Mouse (Mus musculus) hindbrain, embryonic 14.5 days (tissue): Measurements from ENCODE around the gene Gxylt2. TPM values are rescaled to one million over a fixed set of nuclear protein-coding genes. Genes with fewer than 3 reads are reported as not detected.

Source experiments
- ATAC-seq: fragments of 200-750 bp; cut with Nextera tagmentation; 2 replicates; pipeline ENCODE4 v1.8.0; 2017; ENCODE audit warnings: moderate number of reproducible peaks, mild to moderate bottlenecking, moderate TSS enrichment, moderate library complexity; ENCODE audit not compliant: low FRiP score
- DNase-seq: peaks from one replicate; pipeline ENCODE4 v3.0.0-alpha.2; 2015; ENCODE audit warnings: low spot score
- H3K27ac ChIP-seq: fragments of 300-500 bp; sonication (generic); 2 replicates; pipeline ENCODE4 v1.5.1; 2014; ENCODE audit warnings: mild to moderate bottlenecking, moderate library complexity
- H3K27me3 ChIP-seq: fragments of 300-500 bp; sonication (generic); 2 replicates; pipeline ENCODE4 v1.6.1; 2014; ENCODE audit warnings: mild to moderate bottlenecking, low read length, mixed read lengths; ENCODE audit not compliant: control insufficient read depth, insufficient read depth
- H3K36me3 ChIP-seq: fragments of 300-500 bp; sonication (generic); replicated peaks from 2 replicates; pipeline ENCODE4 v1.6.1; 2014; ENCODE audit not compliant: control insufficient read depth, insufficient read depth
- H3K4me1 ChIP-seq: fragments of 300-500 bp; sonication (generic); replicated peaks from 2 replicates; pipeline ENCODE4 v1.6.1; 2014; ENCODE audit warnings: antibody characterized with exemption, low read length, mixed read lengths; ENCODE audit not compliant: control insufficient read depth, insufficient read depth
- H3K4me2 ChIP-seq: fragments of 300-500 bp; sonication (generic); replicated peaks from 2 replicates; pipeline ENCODE4 v1.6.1; 2014; ENCODE audit warnings: mild to moderate bottlenecking, moderate library complexity
- H3K4me3 ChIP-seq: fragments of 300-500 bp; sonication (generic); replicated peaks from 2 replicates; pipeline ENCODE4 v1.5.1; 2014; ENCODE audit warnings: mild to moderate bottlenecking, low read length
- H3K9ac ChIP-seq: fragments of 300-500 bp; sonication (generic); 2 replicates; pipeline ENCODE4 v1.6.1; 2014
- H3K9me3 ChIP-seq: fragments of 300-500 bp; sonication (generic); 2 replicates; pipeline ENCODE4 v1.6.1; 2016; ENCODE audit warnings: low read length; ENCODE audit not compliant: control insufficient read depth
- WGBS: fragments of 180-500 bp; shearing (Covaris S2); extraction: QIAGEN DNeasy Blood & Tissue Kit; methylation state at CpG from one replicate; pipeline ENCODE4 v1.1.7; 2014; 5-methylcytosine and 5-hydroxymethylcytosine counted together
- polyA plus RNA-seq: library from polyadenylated mRNA; unstranded; fragments of >200 nt; fragmentation: Nextera tagmentation; extraction: Ambion mirVana; gene quantifications from 2 replicates; pipeline ENCODE4 v1.2.1, GENCODE M21; 2014

Gxylt2 gene
- polyA plus RNA-seq: 2.2 and 2.3 TPM in 2 replicates

DNA sequence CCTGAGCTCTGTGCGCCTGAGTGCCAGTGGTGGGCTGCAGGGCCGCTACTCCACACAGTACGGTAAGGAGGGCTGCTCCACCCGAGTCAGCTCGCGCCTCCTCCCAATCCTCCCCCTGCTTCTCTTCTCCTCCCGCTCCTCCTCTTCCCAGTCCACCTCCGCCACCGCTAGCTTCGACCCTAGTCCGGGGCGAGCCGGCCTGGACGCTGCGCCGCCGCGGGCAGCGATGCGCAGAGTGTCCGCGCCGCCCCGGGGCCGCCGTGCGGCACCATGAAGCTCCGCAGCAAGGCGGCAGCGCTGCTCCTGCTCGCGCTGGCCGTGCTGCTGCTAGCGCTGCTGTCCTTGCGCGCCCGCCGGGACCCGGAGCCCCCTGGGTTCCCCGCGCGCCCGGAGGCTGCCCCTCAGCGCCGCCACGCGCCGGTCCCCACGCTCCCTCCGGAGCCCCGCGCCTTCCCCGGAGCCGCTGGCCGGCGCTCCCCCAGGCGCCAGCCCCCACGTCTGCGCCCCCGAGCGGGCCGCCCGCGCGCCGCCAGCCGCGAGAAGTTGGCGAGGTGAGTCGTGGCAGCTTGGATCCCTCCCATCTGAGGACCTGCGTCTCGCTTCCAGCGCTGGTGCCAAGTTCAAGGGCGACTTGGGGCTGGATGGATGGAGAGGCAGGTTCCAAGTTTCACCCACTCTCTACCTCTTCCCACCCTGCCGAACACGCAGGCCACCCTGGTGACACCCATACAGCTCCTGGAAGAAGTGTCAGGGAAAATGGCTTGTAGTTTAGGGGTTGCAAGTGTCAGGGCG is at the start of gene Gxylt2:
Gxylt2 (plus strand) TSS at position 161 of the 792 bp plus-strand sequence.
- Histone ChIP-seq H3K4me1 (0 out of 2 replicates have a peak, but pooled peaks cover 8% of the 10 kb centered on the region), H3K4me3 (peak within 1 kb of the TSS; percentile 65), H3K36me3 (no peaks in the 10 kb centered on the region), H3K9me3 (no peaks in the 10 kb centered on the region), H3K27ac (no peak within 1 kb of the TSS), H3K27me3 (peaks cover 35% of the 10 kb centered on the region), H3K9ac (peak within 1 kb of the TSS; percentile 68), H3K4me2 (peak within 1 kb of the TSS; percentile 97)
- under 1% methylated on average over 66 of the region's 77 CpGs for WGBS
- ATAC-seq: peak; percentile 84
- peak; percentile 61 for DNase-seq

DNA sequence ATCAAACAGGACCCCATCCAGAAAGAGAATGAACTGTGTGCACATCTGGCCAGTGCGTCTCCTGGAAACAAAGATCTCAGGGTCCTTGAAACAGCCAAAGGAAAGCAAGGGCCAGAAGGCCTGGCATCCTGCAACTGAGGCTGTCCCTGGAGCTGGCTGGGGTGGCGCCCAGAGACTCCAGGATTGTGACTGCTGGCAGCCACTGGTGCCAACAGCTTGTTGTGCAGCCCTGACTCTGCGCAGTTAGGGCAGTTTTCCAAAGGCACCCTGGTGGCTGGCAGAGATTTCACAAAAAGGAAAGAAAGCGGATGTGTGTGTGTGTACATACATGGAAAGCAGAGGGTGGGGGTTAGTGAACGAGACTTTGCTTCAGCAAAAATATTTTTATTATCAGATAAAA is 44.1 kb upstream of the Gxylt2 start:
- H3K4me1 ChIP-seq: no peaks in the 10 kb centered on the region
- ATAC-seq (peak; percentile 70; the same call in 1 of the 2 replicates), DNase-seq (peak; percentile 55)
- H3K27me3 ChIP-seq: no peaks in the 10 kb centered on the region
- no peak overlapping the region for H3K9ac ChIP-seq
- H3K4me2 ChIP-seq: no peak overlapping the region
- peaks cover 27% of the 10 kb centered on the region; the same call in 1 of the 2 replicates for H3K36me3 ChIP-seq
- no peak overlapping the region for H3K27ac ChIP-seq
- no peak overlapping the region for H3K4me3 ChIP-seq
- WGBS: 68% methylated on average over 5 of the region's 5 CpGs
- no peaks in the 10 kb centered on the region for H3K9me3 ChIP-seq

DNA sequence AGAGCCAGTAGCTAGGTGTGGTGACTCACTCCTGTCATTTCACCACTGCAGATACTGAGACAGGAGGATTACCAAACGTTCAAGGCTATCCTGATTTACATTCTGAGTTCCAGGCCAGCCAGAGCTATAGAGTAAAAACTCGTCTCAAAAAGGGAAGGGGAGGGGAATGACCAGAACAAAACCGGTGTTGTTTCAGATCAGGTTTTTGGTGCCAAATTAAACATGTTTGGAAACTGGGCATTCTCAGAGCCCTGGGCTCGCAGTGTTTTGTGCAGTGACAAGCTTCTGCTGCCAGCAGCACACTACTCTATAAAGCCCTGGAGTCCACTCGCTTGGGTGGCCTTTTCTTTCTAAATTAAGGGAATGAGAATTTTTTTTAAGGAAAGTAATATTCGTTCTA is 42.3 kb upstream of the Gxylt2 start:
- Histone ChIP-seq H3K9ac (no peak overlapping the region), H3K36me3 (peaks cover 27% of the 10 kb centered on the region; the same call in 1 of the 2 replicates), H3K4me1 (no peaks in the 10 kb centered on the region), H3K9me3 (no peaks in the 10 kb centered on the region), H3K4me2 (no peak overlapping the region), H3K27ac (no peak overlapping the region), H3K27me3 (no peaks in the 10 kb centered on the region), H3K4me3 (no peak overlapping the region)
- WGBS: 72% methylated on average over 6 of the region's 6 CpGs
- no peak for DNase-seq
- no peak for ATAC-seq

DNA sequence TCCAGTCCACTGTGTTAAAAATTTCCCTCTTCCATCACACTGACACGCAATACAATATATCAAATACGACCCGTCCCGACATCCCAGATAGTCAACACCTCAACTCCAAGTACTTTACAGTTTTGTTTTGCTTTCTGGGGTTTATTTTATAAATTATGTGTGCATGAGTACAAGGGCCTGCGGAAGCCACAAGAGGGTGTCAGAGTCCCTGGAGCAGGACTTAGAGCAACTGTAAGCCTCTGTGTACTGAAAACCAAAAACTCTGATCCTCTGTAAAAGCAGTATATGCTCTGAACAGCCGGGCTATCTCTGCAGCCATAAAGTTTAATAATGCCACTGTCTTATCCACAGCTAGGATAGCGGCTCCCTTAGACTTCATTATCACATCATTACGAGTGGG is 36.9 kb upstream of the Gxylt2 start:
- no peak for ATAC-seq
- WGBS: 94% methylated on average over 8 of the region's 8 CpGs
- H3K36me3 ChIP-seq: peaks cover 21% of the 10 kb centered on the region; the same call in 1 of the 2 replicates

DNA sequence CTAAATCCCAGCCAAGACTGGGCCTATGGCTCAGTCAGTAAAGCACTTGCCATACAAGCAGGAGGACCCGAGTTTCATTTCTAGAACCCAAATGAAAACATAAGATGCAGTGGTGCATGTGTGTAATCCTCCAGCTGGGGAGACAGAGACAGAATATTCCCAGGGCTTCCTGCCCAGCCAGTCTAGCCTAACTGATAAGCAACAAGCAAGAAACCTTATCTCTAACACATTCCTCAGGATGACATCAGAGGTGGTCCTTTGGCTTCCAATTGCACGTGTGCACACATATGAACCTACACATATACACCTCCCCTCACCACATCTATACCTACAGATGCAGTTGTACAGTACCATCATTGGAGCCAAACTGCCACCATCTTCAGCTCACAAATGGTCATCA is 35.7 kb upstream of the Gxylt2 start:
- H3K4me1 ChIP-seq: 0 out of 2 replicates have a peak, but pooled peaks cover 7% of the 10 kb centered on the region
- no peaks in the 10 kb centered on the region for H3K9me3 ChIP-seq
- no peak overlapping the region for H3K4me2 ChIP-seq
- no peak overlapping the region for H3K9ac ChIP-seq
- no peak overlapping the region for H3K27ac ChIP-seq
- H3K27me3 ChIP-seq: no peaks in the 10 kb centered on the region
- 87% methylated on average over 2 of the region's 2 CpGs for WGBS
- H3K36me3 ChIP-seq: peaks cover 9% of the 10 kb centered on the region; the same call in 1 of the 2 replicates
- H3K4me3 ChIP-seq: no peak overlapping the region
- ATAC-seq (no peak), DNase-seq (no peak)

More for the DNA sequence above, 36.9 kb upstream of the Gxylt2 start:
- H3K9me3 ChIP-seq: no peaks in the 10 kb centered on the region
- 0 out of 2 replicates have a peak, but pooled peaks cover 7% of the 10 kb centered on the region for H3K4me1 ChIP-seq
- H3K4me2 ChIP-seq: no peak overlapping the region
- H3K27ac ChIP-seq: no peak overlapping the region
- no peak for DNase-seq
- no peak overlapping the region for H3K9ac ChIP-seq
- H3K27me3 ChIP-seq: no peaks in the 10 kb centered on the region
- no peak overlapping the region for H3K4me3 ChIP-seq

DNA sequence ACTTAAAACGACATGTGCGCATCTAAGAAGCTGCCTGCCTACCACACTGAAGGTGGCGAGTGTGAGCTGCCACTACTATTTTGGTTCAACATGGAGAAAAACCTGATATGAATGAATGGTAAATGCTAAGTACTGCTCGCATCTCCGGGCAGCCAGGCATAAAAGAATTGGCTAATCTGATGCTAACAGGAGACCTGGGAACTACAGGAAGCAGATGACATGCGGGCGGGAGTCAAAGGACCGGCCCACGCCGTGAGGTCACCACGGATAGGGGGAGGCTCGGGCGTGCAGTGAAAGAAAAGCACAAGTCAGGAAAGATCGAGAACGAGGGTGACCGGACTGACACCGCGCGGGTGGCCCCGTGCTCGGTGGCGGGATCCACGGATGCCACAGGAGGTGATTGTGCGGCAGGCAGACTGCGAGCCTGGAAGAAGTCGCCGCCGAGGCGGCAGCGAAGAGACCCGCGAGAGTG is 34.1 kb upstream of the Gxylt2 start:
- Histone ChIP-seq H3K4me2 (peak overlapping the region; percentile 93), H3K36me3 (no peaks in the 10 kb centered on the region), H3K9me3 (no peaks in the 10 kb centered on the region), H3K4me1 (0 out of 2 replicates have a peak, but pooled peaks cover 7% of the 10 kb centered on the region), H3K27ac (no peak overlapping the region), H3K9ac (peak overlapping the region; percentile 55), H3K27me3 (no peaks in the 10 kb centered on the region), H3K4me3 (peak overlapping the region; percentile 80)
- DNase-seq (no peak), ATAC-seq (peak; percentile 61; the same call in 1 of the 2 replicates)
- WGBS: 2% methylated on average over 31 of the region's 32 CpGs

DNA sequence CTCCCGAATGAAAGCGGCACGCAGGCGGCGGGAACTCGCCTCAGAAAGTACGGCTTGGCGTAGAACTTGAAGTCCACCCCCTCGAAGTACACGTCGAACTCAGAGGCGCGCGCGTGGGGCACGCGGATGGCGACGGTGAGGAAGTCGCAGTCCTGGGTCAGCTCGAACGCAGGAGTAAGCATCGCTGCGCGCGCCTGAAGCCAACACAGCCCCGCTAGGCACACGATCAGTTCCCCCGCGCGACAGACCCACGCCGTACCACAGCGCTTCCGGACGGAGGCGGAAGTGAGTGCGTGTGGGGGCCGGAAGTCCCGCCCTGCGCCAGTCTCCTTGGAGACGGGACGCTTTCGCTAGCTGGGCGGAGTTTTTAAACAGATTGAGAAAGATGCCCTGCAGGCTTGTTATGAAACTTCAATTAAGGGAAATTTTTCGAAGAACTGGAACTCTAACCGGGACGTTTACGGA is 33.6 kb upstream of the Gxylt2 start, which contains the start of gene Shq1:
Shq1 (minus strand) TSS at position 278 of the 465 bp plus-strand sequence.
- H3K27ac ChIP-seq: no peak within 1 kb of the TSS

DNA sequence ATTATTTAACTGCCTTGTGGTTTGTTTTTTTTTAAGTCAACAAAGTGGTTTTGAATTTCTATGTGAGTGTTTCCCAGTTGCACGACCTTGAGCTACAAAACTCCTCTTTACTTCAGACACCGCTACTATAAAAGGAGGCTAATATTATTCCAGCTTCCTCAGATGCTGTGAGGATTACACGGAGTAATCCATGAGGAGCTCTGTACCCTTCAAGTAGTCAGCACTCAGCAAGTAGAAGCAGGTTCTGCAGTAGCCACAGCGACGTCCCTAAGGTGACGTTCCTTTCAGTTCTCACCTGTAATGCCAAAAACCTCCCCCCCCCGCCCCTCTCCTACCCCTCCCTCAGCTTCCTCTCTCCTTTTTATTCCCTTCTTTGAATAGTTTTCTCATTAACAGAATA is 33.1 kb upstream of the Gxylt2 start:
- 6% methylated on average over 7 of the region's 7 CpGs for WGBS
- no peak for DNase-seq
- H3K9me3 ChIP-seq: no peaks in the 10 kb centered on the region
- H3K4me3 ChIP-seq: peak overlapping the region; percentile 80
- no peak overlapping the region; the same call in 1 of the 2 replicates for H3K9ac ChIP-seq
- 0 out of 2 replicates have a peak, but pooled peaks cover 7% of the 10 kb centered on the region for H3K4me1 ChIP-seq
- no peaks in the 10 kb centered on the region for H3K27me3 ChIP-seq
- H3K36me3 ChIP-seq: no peaks in the 10 kb centered on the region
- H3K4me2 ChIP-seq: peak overlapping the region; percentile 93
- no peak overlapping the region for H3K27ac ChIP-seq
- no peak for ATAC-seq

More for the DNA sequence above, 33.6 kb upstream of the Gxylt2 start, which contains the start of gene Shq1:
- H3K27me3 ChIP-seq: no peaks in the 10 kb centered on the region
- ATAC-seq (peak; percentile 94), DNase-seq (peak; percentile 92)
- WGBS: under 1% methylated on average over 49 of the region's 49 CpGs
- peak within 1 kb of the TSS; percentile 55 for H3K9ac ChIP-seq
- H3K36me3 ChIP-seq: no peaks in the 10 kb centered on the region
- H3K4me2 ChIP-seq: peak within 1 kb of the TSS; percentile 93
- H3K9me3 ChIP-seq: no peaks in the 10 kb centered on the region
- peak within 1 kb of the TSS; percentile 80 for H3K4me3 ChIP-seq
- H3K4me1 ChIP-seq: 0 out of 2 replicates have a peak, but pooled peaks cover 7% of the 10 kb centered on the region

DNA sequence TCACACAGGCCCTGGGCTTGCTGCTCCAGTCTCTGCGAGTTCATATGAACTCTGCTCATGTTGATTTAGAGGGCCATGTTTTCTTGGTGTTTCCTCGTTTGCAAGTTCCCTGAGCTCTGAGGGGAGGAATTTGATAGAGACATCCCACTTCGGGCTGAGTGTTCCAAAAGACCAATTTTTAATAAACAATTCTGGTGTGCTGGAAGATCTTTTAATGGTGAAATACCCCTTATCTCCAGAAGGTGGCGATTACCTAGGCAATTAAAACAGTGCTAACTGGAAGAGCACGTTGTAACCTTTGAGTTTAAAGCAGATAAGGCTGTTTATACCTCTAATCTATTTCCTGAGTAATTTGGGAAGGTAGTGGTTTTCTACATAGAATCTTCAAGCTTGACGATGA is 29.6 kb upstream of the Gxylt2 start:
- Histone ChIP-seq H3K9me3 (no peaks in the 10 kb centered on the region), H3K27ac (no peak overlapping the region), H3K9ac (no peak overlapping the region), H3K4me1 (0 out of 2 replicates have a peak, but pooled peaks cover 7% of the 10 kb centered on the region), H3K4me3 (no peak overlapping the region), H3K36me3 (no peaks in the 10 kb centered on the region), H3K27me3 (no peaks in the 10 kb centered on the region), H3K4me2 (no peak overlapping the region)
- 28% methylated on average over 6 of the region's 6 CpGs for WGBS
- DNase-seq: peak; percentile 75
- no peak for ATAC-seq
